Mouse (Mus musculus) liver, embryonic 15.5 days (tissue): ENCODE measurements around the gene C87499. TPM values are rescaled to one million over a fixed set of nuclear protein-coding genes. Genes with fewer than 3 reads are reported as not detected.

Experiments used
- ATAC-seq: fragments of 200-750 bp; cut with Nextera tagmentation; 2 replicates; pipeline ENCODE4 v1.8.0; 2017; ENCODE audit warnings: moderate number of reproducible peaks, mild to moderate bottlenecking, moderate library complexity; ENCODE audit not compliant: insufficient read depth
- H3K27ac ChIP-seq: fragments of 300-500 bp; sonication (generic); replicated peaks from 2 replicates; pipeline ENCODE4 v1.5.1; 2015; ENCODE audit warnings: mild to moderate bottlenecking, inconsistent platforms
- H3K27me3 ChIP-seq: fragments of 300-500 bp; sonication (generic); 2 replicates; pipeline ENCODE4 v1.6.1; 2015; ENCODE audit warnings: mild to moderate bottlenecking, inconsistent platforms
- H3K36me3 ChIP-seq: fragments of 300-500 bp; sonication (generic); replicated peaks from 2 replicates; pipeline ENCODE4 v1.6.1; 2015; ENCODE audit warnings: moderate library complexity, mild to moderate bottlenecking, inconsistent platforms
- H3K4me1 ChIP-seq: fragments of 300-500 bp; sonication (generic); replicated peaks from 2 replicates; pipeline ENCODE4 v1.6.1; 2015; ENCODE audit warnings: inconsistent platforms
- H3K4me2 ChIP-seq: fragments of 300-500 bp; sonication (generic); 2 replicates; pipeline ENCODE4 v1.6.1; 2015; ENCODE audit warnings: moderate library complexity, mild to moderate bottlenecking, inconsistent platforms
- H3K4me3 ChIP-seq: fragments of 300-500 bp; sonication (generic); replicated peaks from 2 replicates; pipeline ENCODE4 v1.5.1; 2015; ENCODE audit warnings: mild to moderate bottlenecking, inconsistent platforms
- H3K9ac ChIP-seq: fragments of 300-500 bp; sonication (generic); 2 replicates; pipeline ENCODE4 v1.6.1; 2015; ENCODE audit warnings: moderate library complexity, mild to moderate bottlenecking, inconsistent platforms
- H3K9me3 ChIP-seq: fragments of 300-500 bp; sonication (generic); replicated peaks from 2 replicates; pipeline ENCODE4 v1.6.1; 2016; ENCODE audit warnings: inconsistent platforms
- WGBS: fragments of 180-500 bp; shearing (Covaris S2); methylation state at CpG from one replicate; pipeline ENCODE4 v1.1.7; 2015; ENCODE audit warnings: mixed read lengths; ENCODE audit not compliant: insufficient replicate concordance; 5-methylcytosine and 5-hydroxymethylcytosine counted together
- polyA plus RNA-seq: library from polyadenylated mRNA; unstranded; fragments of >200 nt; fragmentation: Nextera tagmentation; extraction: Ambion mirVana; gene quantifications from 2 replicates; pipeline ENCODE4 v1.2.1, GENCODE M21; 2015

Gene C87499
- polyA plus RNA-seq, 1 experiment from 2014 or later, result not detected

- H3K4me1 ChIP-seq, result no peaks in the 10 kb centered on the region
- no peak within 1 kb of the TSS for H3K27ac ChIP-seq
- no peaks in the 10 kb centered on the region for H3K27me3 ChIP-seq
- H3K9ac ChIP-seq, result no peak within 1 kb of the TSS
- no peak for ATAC-seq
- no peaks in the 10 kb centered on the region for H3K36me3 ChIP-seq
- no peak within 1 kb of the TSS for H3K4me2 ChIP-seq
- H3K9me3 ChIP-seq, result no peaks in the 10 kb centered on the region
- 53% methylated on average over 1 of the region's 1 CpGs for WGBS
- no peak within 1 kb of the TSS for H3K4me3 ChIP-seq
Observed at GRCm38 (mm10) chr4:88592285-88592684, 41.9 kb downstream of the C87499 start, which contains the start of gene Ifna9. Ifna9 (minus strand) TSS chr4:88592385.

Other genes with a start within 250 kb of the C87499 start
- gene Hacd4, start 195.5 kb downstream of the C87499 start, polyA plus RNA-seq, result 6.1 and 6.3 TPM in 2 replicates
- gene Ifnb1, start 111.6 kb downstream of the C87499 start, polyA plus RNA-seq, result not detected in 2 replicates
- not detected in 2 replicates for gene Ifna15, start 76.2 kb downstream of the C87499 start, polyA plus RNA-seq
- gene Ifna14, start 62.6 kb downstream of the C87499 start, polyA plus RNA-seq, result not detected in 2 replicates
- gene Ifna9, start 42.0 kb downstream of the C87499 start, polyA plus RNA-seq, result not detected in 2 replicates
- gene Ifna12, start 31.0 kb downstream of the C87499 start, polyA plus RNA-seq, result not detected in 2 replicates
- not detected in 2 replicates for gene Ifna13, start 10.0 kb upstream of the C87499 start, polyA plus RNA-seq
- not detected in 2 replicates for gene Ifna16, start 42.5 kb upstream of the C87499 start, polyA plus RNA-seq
- gene Ifna2, start 49.5 kb upstream of the C87499 start, polyA plus RNA-seq, result not detected in 2 replicates
- not detected in 2 replicates for gene Ifnab, start 56.9 kb upstream of the C87499 start, polyA plus RNA-seq
- gene Gm26566, start 87.4 kb upstream of the C87499 start, polyA plus RNA-seq, result 0.20 and 0.51 TPM in 2 replicates
- 22.3 and 22.6 TPM in 2 replicates for gene Klhl9, start 88.1 kb upstream of the C87499 start, polyA plus RNA-seq
- not detected in 2 replicates for gene Gm13271, start 120.5 kb upstream of the C87499 start, polyA plus RNA-seq
- not detected in 2 replicates for gene Gm13283, start 125.7 kb upstream of the C87499 start, polyA plus RNA-seq
- not detected in 2 replicates for gene Gm13290, start 139.4 kb upstream of the C87499 start, polyA plus RNA-seq
- gene Gm13289, start 142.5 kb upstream of the C87499 start, polyA plus RNA-seq, result not detected in 2 replicates
- gene Gm13272, start 145.4 kb upstream of the C87499 start, polyA plus RNA-seq, result not detected in 2 replicates
- not detected in 2 replicates for gene Ifnz, start 147.7 kb upstream of the C87499 start, polyA plus RNA-seq
- not detected in 2 replicates for gene Gm13276, start 151.3 kb upstream of the C87499 start, polyA plus RNA-seq
- gene Gm13277, start 154.2 kb upstream of the C87499 start, polyA plus RNA-seq, result not detected in 2 replicates
- gene Gm13278, start 157.1 kb upstream of the C87499 start, polyA plus RNA-seq, result not detected in 2 replicates
- gene Gm13275, start 160.1 kb upstream of the C87499 start, polyA plus RNA-seq, result not detected in 2 replicates
- not detected in 2 replicates for gene Gm13279, start 163.0 kb upstream of the C87499 start, polyA plus RNA-seq
- 0.20 TPM in 1 of 2 replicates, not detected in the other for gene Gm13285, start 165.3 kb upstream of the C87499 start, polyA plus RNA-seq
- gene Gm13287, start 168.8 kb upstream of the C87499 start, polyA plus RNA-seq, result not detected in 2 replicates
- gene Gm13288, start 171.1 kb upstream of the C87499 start, polyA plus RNA-seq, result not detected in 2 replicates
- not detected in 2 replicates for gene Ifna7, start 181.8 kb upstream of the C87499 start, polyA plus RNA-seq
- not detected in 2 replicates for gene Ifna11, start 185.5 kb upstream of the C87499 start, polyA plus RNA-seq
- gene Ifna6, start 193.0 kb upstream of the C87499 start, polyA plus RNA-seq, result not detected in 2 replicates
- not detected in 2 replicates for gene Ifna5, start 201.1 kb upstream of the C87499 start, polyA plus RNA-seq
- not detected in 2 replicates for gene Ifna4, start 207.4 kb upstream of the C87499 start, polyA plus RNA-seq
- not detected in 2 replicates for gene Ifna1, start 215.7 kb upstream of the C87499 start, polyA plus RNA-seq
- not detected in 2 replicates for gene Ifne, start 245.8 kb upstream of the C87499 start, polyA plus RNA-seq